Mouse (Mus musculus): ENCODE measurements around the gene Sik2.

DNA sequence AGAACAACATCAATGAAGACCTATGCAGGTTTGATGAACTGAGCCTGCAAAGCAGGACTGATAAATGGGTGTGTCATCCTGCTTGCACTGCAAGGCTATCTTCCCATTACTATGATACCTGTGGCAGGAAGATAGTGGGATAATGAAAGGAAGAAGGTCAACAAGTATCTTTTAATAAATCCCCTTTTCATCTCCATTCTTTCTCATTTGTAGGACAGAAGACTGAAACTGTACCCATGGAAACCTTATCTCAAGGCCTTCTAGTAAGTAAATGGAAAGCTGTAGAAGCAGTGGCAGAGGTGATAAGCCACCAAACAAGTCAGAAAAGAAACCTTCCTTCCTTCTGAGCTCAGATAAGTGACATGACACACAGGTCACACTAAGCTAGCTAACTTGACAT lies 84.4 kb downstream of the Sik2 start:
- TF ChIP-seq CTCF (IDR thresholded peaks at IDR 0.05; ENCODE audit: control insufficient read depth, insufficient read depth, low read length): no peak
- no peak for TF ChIP-seq POLR2A (IDR thresholded peaks at IDR 0.05; ENCODE audit: borderline replicate concordance, control insufficient read depth, low read depth, low read length)
